Comparison of ENCODE assay signal across 18 mouse cellular contexts in genomic region chr3:138761531-138761930, GRCm38 (mm10). TPM values are rescaled to one million over a fixed set of nuclear protein-coding genes. Genes with fewer than 3 reads are reported as not detected.
A peak's percentile ranks its signal among the peaks of the same experiment; 100 is the strongest.
DNase-seq lines count a peak whose midpoint lies in the region; ATAC-seq and TF ChIP-seq lines count a peak whose summit lies in the region.
"Had no signal": no experiment of that assay in that cellular context is flagged by ENCODE, and none has a peak within 500 bp of the region (broad histone marks: within the 10 kb centered on the region; RNA-seq: fewer than 3 reads in every experiment).

No protein-coding gene starts in this region.

- no peak; the same call in 1 of the 2 replicates for ATAC-seq in cerebellum, adult (ENCODE audit: insufficient number of reproducible peaks, low FRiP score, low TSS enrichment)
- no peak; the same call in 1 of the 2 replicates for ATAC-seq in lung, embryonic 14.5 days (ENCODE audit: insufficient read depth)
- no peak for ATAC-seq in limb, embryonic 13.5 days (ENCODE audit: low FRiP score, low read depth)
- ATAC-seq: activated CD4-positive, CD25-positive, alpha-beta regulatory T cell, adult 4 months had no signal

- no peak overlapping the region for H3K9ac ChIP-seq in lung, embryonic 14.5 days
- H3K9ac ChIP-seq in limb, embryonic 13.5 days = no peak overlapping the region
- H3K9ac ChIP-seq: hindbrain, embryonic 14.5 days; liver, embryonic 15.5 days; neural tube, embryonic 12.5 days had no signal

- TF ChIP-seq CTCF in lung, embryonic 14.5 days (IDR thresholded peaks at IDR 0.05; ENCODE audit: low read depth) = no peak

- no peaks in the 10 kb centered on the region for H3K9me3 ChIP-seq in lung, embryonic 14.5 days (ENCODE audit: low read depth, low read length)
- H3K9me3 ChIP-seq in limb, embryonic 13.5 days = no peaks in the 10 kb centered on the region
- H3K9me3 ChIP-seq: liver, embryonic 15.5 days; neural tube, embryonic 12.5 days had no signal

- DNase-seq in cerebellum, adult 9-11 months = peak; percentile 59
- DNase-seq in lung, embryonic 14.5 days = peak; percentile 63
- no peak for DNase-seq in lung, postnatal 25 days (ENCODE audit: low spot score)
- DNase-seq in cerebellum, postnatal 25 days = peak; percentile 56 to 58
- no peak for DNase-seq in right cerebral cortex, postnatal 14 days
- DNase-seq: adrenal gland, postnatal 25 days; gastrocnemius, postnatal 10 days; heart, postnatal 10 days; kidney, adult 11 months; kidney, postnatal 14 days; left cerebral cortex, postnatal 4 days; thymus, postnatal 36 days had no signal

- H3K27me3 ChIP-seq in lung, embryonic 14.5 days (ENCODE audit: insufficient read depth, low read length) = no peaks in the 10 kb centered on the region
- H3K27me3 ChIP-seq in limb, embryonic 13.5 days = no peaks in the 10 kb centered on the region
- H3K27me3 ChIP-seq: liver, embryonic 15.5 days; neural tube, embryonic 12.5 days had no signal

- no peaks in the 10 kb centered on the region for H3K36me3 ChIP-seq in lung, embryonic 14.5 days (ENCODE audit: insufficient read depth)
- H3K36me3 ChIP-seq in limb, embryonic 13.5 days = no peaks in the 10 kb centered on the region
- H3K36me3 ChIP-seq: liver, embryonic 15.5 days had no signal

- H3K4me3 ChIP-seq in lung, embryonic 14.5 days (ENCODE audit: low read depth, low read length) = no peak overlapping the region
- H3K4me3 ChIP-seq in limb, embryonic 13.5 days = no peak overlapping the region
- H3K4me3 ChIP-seq: liver, embryonic 15.5 days; neural tube, embryonic 12.5 days had no signal

- H3K4me1 ChIP-seq in lung, embryonic 14.5 days (ENCODE audit: insufficient read depth) = peaks cover 5% of the 10 kb centered on the region
- H3K4me1 ChIP-seq in limb, embryonic 13.5 days = peaks cover 25% of the 10 kb centered on the region
- H3K4me1 ChIP-seq: liver, embryonic 15.5 days had no signal

- no peak overlapping the region for H3K4me2 ChIP-seq in lung, embryonic 14.5 days
- H3K4me2 ChIP-seq in limb, embryonic 13.5 days (replicated peaks) = no peak overlapping the region
- H3K4me2 ChIP-seq: hindbrain, embryonic 14.5 days; liver, embryonic 15.5 days; neural tube, embryonic 12.5 days had no signal

- H3K27ac ChIP-seq in lung, embryonic 14.5 days (ENCODE audit: low read depth) = peak overlapping the region; percentile 22; the same call in 1 of the 2 replicates
- peak overlapping the region; percentile 15; the same call in 1 of the 2 replicates for H3K27ac ChIP-seq in limb, embryonic 13.5 days
- H3K27ac ChIP-seq: hindbrain, embryonic 14.5 days; liver, embryonic 15.5 days; neural tube, embryonic 12.5 days had no signal

- 75% methylated on average over 13 of the region's 13 CpGs for WGBS in lung, embryonic 14.5 days
- 84% methylated on average over 13 of the region's 13 CpGs for WGBS in limb, embryonic 13.5 days

RNA-seq across cellular contexts. Expression of gene Tspan5, which starts 19.5 kb away (rescaled TPM):
- 28.3 and 30.6 TPM in 2 replicates for polyA plus RNA-seq in lung, embryonic 14.5 days (2014; fragmentation: Nextera tagmentation; extraction: Ambion mirVana)
- polyA plus RNA-seq in limb, embryonic 13.5 days (2015; fragmentation: Nextera tagmentation; extraction: Ambion mirVana) = 31.8 and 32.8 TPM in 2 replicates

Comparison
In these comparisons a context has a peak if more than half of its experiments do, and no peak if none do; other contexts are left out.
1. DNase-seq: peak in cerebellum, adult 9-11 months (single experiment), lung, embryonic 14.5 days (single experiment) and cerebellum, postnatal 25 days (2 of 2); none in lung, postnatal 25 days (single experiment) and right cerebral cortex, postnatal 14 days (single experiment).